Mouse (Mus musculus): ENCODE measurements at regions not wholly inside any gene's neighbourhood (a gene's known extent, or its start where the extent isn't known, plus 50 kb on each side); places are given as distances from the start of the nearest gene placed in this dataset.

DNA sequence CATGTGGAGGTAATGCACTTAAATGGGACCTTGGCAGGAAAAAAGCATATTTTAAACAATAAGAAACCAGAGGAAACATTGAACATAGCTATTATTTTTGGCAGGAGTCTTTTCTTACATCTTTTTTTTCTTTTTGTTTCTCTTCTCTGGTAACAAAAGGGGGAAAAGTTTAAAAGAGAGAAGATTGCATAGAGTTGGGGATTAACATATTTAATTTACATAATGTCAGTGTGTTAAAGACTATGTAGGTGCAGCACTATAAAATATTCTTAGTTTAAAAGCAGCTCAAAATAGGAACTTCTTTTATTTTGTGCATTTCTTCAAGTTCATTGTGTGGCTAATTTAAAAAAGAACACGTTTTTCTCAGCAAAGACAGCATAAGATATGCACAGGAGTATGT is 1087.5 kb downstream of the Cdh11 start:
- 38% methylated on average over 1 of the region's 1 CpGs for WGBS
- Histone ChIP-seq H3K27ac (replicated peaks) (no peak overlapping the region), H3K36me3 (replicated peaks) (no peaks in the 10 kb centered on the region), H3K4me3 (no peak overlapping the region), H3K27me3 (replicated peaks; ENCODE audit: low read depth, poor library complexity, severe bottlenecking) (no peaks in the 10 kb centered on the region), H3K4me1 (no peaks in the 10 kb centered on the region), H3K9me3 (no peaks in the 10 kb centered on the region)
- no peak for DNase-seq (ENCODE audit: low spot score)

DNA sequence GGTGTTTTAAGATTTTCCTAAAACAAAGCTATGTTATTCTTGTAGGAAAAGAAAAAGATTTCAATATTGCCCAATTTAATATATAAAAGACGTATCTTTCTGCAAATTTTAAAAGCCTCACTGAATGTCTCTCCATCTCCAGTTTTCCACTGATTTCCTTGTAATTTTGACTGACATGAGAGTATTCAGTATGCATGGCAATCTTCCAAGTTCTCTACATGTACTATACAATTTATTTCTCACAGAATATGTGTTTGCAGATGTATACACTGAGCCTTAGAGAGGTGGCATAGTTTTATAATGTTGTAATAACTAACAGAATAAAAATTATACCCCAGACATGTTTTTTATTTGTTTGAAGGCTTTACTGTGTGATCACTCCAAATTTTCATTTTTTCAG is 1094.5 kb downstream of the Cdh11 start:
- Histone ChIP-seq H3K4me1 (no peaks in the 10 kb centered on the region), H3K4me3 (no peak overlapping the region), H3K27me3 (replicated peaks; ENCODE audit: low read depth, poor library complexity, severe bottlenecking) (no peaks in the 10 kb centered on the region), H3K36me3 (replicated peaks) (no peaks in the 10 kb centered on the region), H3K27ac (replicated peaks) (no peak overlapping the region), H3K9me3 (no peaks in the 10 kb centered on the region)
- DNase-seq (ENCODE audit: low spot score) = no peak
- 86% methylated on average over 1 of the region's 1 CpGs for WGBS

DNA sequence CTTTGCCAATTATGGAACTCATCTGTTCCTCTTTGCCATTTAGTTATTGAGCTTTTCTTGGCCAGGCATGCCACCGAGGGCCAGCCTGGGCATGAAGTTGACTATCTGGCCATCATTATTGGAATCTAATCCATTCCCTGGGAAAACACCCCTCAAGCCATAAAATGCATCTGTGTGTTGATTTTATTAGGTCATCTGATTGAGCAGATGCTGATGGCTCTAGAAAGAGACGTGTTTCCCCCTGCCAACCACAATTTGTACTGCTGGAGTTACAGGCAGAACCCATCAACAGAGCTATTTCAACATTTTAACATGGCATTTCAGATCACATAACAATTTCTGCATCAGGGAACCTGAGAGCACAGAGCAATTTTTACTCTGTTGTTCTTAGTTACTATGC is 1116.5 kb downstream of the Cdh11 start:
- H3K27me3 ChIP-seq (replicated peaks; ENCODE audit: low read depth, poor library complexity, severe bottlenecking) = no peaks in the 10 kb centered on the region
- no peaks in the 10 kb centered on the region for H3K4me1 ChIP-seq
- H3K27ac ChIP-seq (replicated peaks) = no peak overlapping the region
- no peak for DNase-seq (ENCODE audit: low spot score)
- no peaks in the 10 kb centered on the region for H3K9me3 ChIP-seq
- no peak overlapping the region for H3K4me3 ChIP-seq
- H3K36me3 ChIP-seq (replicated peaks) = no peaks in the 10 kb centered on the region
- WGBS = 79% methylated on average over 2 of the region's 2 CpGs

- 78% methylated on average over 2 of the region's 2 CpGs for WGBS
- Histone ChIP-seq H3K4me3 (no peak overlapping the region), H3K9me3 (no peaks in the 10 kb centered on the region), H3K36me3 (replicated peaks) (no peaks in the 10 kb centered on the region), H3K27ac (replicated peaks) (no peak overlapping the region), H3K4me1 (no peaks in the 10 kb centered on the region), H3K27me3 (replicated peaks; ENCODE audit: low read depth, poor library complexity, severe bottlenecking) (no peaks in the 10 kb centered on the region)
- DNase-seq (ENCODE audit: low spot score) = no peak
Measured at GRCm38 (mm10) chr8:101662874-101663273, 1122.6 kb downstream of the Cdh11 start.

GRCm38 (mm10) chr8:101655292-101655691 is 1130.2 kb downstream of the Cdh11 start:
- H3K27me3 ChIP-seq (replicated peaks; ENCODE audit: low read depth, poor library complexity, severe bottlenecking) = no peaks in the 10 kb centered on the region
- no peaks in the 10 kb centered on the region for H3K36me3 ChIP-seq (replicated peaks)
- H3K27ac ChIP-seq (replicated peaks) = no peak overlapping the region

DNA sequence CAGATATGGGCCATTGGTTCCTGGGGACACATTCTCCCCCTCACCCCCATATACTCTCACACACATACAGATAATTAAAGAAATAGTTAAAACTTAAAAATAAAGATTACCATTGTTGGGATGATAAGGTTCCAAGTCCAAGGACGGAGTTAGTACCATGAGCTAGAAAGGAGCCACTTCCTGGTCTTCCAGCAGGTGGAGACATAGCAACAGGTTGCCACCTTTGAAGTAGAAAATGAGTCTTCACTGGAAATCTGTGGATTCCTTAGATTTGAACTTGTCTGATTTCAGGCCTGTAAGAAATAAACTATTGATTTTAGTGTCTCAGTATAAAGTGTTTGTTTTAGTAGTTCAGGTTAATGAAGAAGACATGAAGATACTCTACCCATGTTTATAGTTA is 1156.6 kb downstream of the Cdh11 start:
- DNase-seq (ENCODE audit: low spot score) = peak; percentile 9
- H3K36me3 ChIP-seq (replicated peaks) = no peaks in the 10 kb centered on the region
- H3K27ac ChIP-seq (replicated peaks) = no peak overlapping the region
- 40% methylated on average over 1 of the region's 1 CpGs for WGBS
- no peak overlapping the region for H3K4me3 ChIP-seq
- H3K9me3 ChIP-seq = peaks cover 3% of the 10 kb centered on the region; the same call in 1 of the 2 replicates
- no peaks in the 10 kb centered on the region for H3K27me3 ChIP-seq (replicated peaks; ENCODE audit: low read depth, poor library complexity, severe bottlenecking)
- H3K4me1 ChIP-seq = no peaks in the 10 kb centered on the region

More at GRCm38 (mm10) chr8:101655292-101655691, 1130.2 kb downstream of the Cdh11 start:
- no peak for DNase-seq (ENCODE audit: low spot score)
- H3K9me3 ChIP-seq = no peaks in the 10 kb centered on the region
- 65% methylated on average over 2 of the region's 2 CpGs for WGBS
- H3K4me1 ChIP-seq = no peaks in the 10 kb centered on the region
- H3K4me3 ChIP-seq = no peak overlapping the region

GRCm38 (mm10) chr8:101621941-101622340 is 1163.5 kb downstream of the Cdh11 start:
- no peaks in the 10 kb centered on the region for H3K27me3 ChIP-seq (replicated peaks; ENCODE audit: low read depth, poor library complexity, severe bottlenecking)
- no peak for DNase-seq (ENCODE audit: low spot score)
- H3K4me1 ChIP-seq = no peaks in the 10 kb centered on the region
- WGBS = 79% methylated on average over 1 of the region's 1 CpGs
- H3K9me3 ChIP-seq = peaks cover 3% of the 10 kb centered on the region; the same call in 1 of the 2 replicates
- H3K36me3 ChIP-seq (replicated peaks) = no peaks in the 10 kb centered on the region
- no peak overlapping the region for H3K27ac ChIP-seq (replicated peaks)
- no peak overlapping the region for H3K4me3 ChIP-seq

DNA sequence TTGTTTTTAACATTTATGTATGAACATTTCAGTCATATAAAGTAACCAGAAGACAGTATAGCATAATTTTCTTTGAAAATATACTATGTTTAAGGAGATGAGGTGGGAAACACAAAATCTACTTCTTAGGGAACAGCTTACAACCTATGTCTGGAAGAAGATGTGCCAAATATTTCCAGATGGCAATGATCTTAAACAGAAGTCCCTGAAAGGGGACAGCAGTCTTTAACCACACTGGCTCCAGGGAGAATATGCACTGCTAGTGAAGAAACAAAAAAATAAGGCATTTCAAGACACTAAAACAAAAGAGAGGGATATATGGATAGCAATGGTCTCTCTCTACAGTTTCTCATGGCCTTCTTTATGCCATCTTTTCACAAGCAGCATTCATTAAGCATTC is 1194.3 kb downstream of the Cdh11 start:
- no peaks in the 10 kb centered on the region for H3K36me3 ChIP-seq (replicated peaks)
- DNase-seq (ENCODE audit: low spot score) = no peak
- H3K9me3 ChIP-seq = no peaks in the 10 kb centered on the region
- H3K27ac ChIP-seq (replicated peaks) = no peak overlapping the region
- H3K4me3 ChIP-seq = no peak overlapping the region
- no peaks in the 10 kb centered on the region for H3K4me1 ChIP-seq
- H3K27me3 ChIP-seq (replicated peaks; ENCODE audit: low read depth, poor library complexity, severe bottlenecking) = no peaks in the 10 kb centered on the region

DNA sequence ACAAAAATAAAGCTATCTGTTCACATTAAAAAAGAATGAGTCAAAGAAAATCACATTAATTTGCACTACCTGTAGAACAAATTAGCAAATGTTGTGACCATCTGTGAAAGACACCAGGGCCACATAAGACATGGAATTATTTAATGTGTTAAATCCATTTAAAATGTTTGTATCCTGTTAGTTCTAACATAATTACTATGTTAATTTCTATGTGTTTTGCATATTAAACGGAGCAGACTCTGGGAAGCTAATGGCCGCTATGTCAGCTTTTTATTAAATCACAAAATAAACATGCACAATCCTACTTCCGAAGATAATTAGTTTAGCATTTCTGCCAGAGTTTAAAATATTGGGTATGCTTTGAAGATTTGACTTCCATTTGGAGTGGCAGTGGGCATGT is 1194.8 kb downstream of the Cdh11 start:
- no peak for DNase-seq (ENCODE audit: low spot score)
- Histone ChIP-seq H3K4me1 (no peaks in the 10 kb centered on the region), H3K9me3 (no peaks in the 10 kb centered on the region), H3K27me3 (replicated peaks; ENCODE audit: low read depth, poor library complexity, severe bottlenecking) (no peaks in the 10 kb centered on the region), H3K27ac (replicated peaks) (no peak overlapping the region), H3K36me3 (replicated peaks) (no peaks in the 10 kb centered on the region), H3K4me3 (no peak overlapping the region)
- 90% methylated on average over 3 of the region's 3 CpGs for WGBS

- no peaks in the 10 kb centered on the region for H3K36me3 ChIP-seq (replicated peaks)
- H3K27ac ChIP-seq (replicated peaks) = no peak overlapping the region
- no peak overlapping the region for H3K4me3 ChIP-seq
- no peaks in the 10 kb centered on the region for H3K4me1 ChIP-seq
- 84% methylated on average over 5 of the region's 5 CpGs for WGBS
- H3K27me3 ChIP-seq (replicated peaks; ENCODE audit: low read depth, poor library complexity, severe bottlenecking) = no peaks in the 10 kb centered on the region
- no peaks in the 10 kb centered on the region for H3K9me3 ChIP-seq
- no peak for DNase-seq (ENCODE audit: low spot score)
Measured at GRCm38 (mm10) chr8:101564447-101564846, 1221.0 kb downstream of the Cdh11 start.

GRCm38 (mm10) chr8:101522758-101523157 is 1262.7 kb downstream of the Cdh11 start:
- no peak for DNase-seq (ENCODE audit: low spot score)
- 71% methylated on average over 1 of the region's 1 CpGs for WGBS

DNA sequence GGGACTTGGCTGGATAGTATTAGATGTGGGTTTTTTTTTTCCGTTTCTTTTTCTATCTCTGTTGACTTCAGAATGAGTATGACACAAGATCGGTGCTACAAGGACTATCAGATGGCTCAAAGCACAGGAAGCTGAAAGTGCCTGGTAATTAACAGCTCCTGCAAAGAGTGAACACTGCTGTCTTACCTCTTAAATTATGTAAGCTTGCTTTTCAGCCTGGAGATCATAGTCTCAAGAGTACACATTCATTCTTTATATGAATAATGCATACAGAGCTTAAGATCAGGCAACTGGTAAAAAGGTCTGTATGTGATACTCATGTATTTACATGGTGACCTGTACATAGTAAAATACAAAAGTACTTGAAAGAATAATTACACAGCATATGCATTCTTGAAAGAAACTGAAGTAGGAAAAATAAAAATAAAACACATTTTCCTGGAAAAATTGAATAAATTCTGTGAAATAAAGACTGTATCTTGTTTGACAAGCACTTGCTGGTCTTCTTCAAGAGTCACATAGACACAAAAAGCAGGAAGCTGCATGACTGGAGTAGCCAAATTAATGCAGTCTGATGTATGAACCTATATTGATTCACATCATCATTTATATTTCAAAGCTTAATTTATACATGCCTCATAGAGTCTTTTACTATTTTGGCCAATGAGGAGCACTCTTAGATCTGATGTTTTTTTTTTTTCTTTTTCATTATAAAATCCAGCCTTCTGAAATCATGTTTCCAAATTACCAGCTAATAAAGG is 1306.7 kb downstream of the Cdh11 start:
- H3K36me3 ChIP-seq (replicated peaks) = no peaks in the 10 kb centered on the region
- no peak overlapping the region for H3K4me3 ChIP-seq
- H3K9me3 ChIP-seq = no peaks in the 10 kb centered on the region
- no peak overlapping the region for H3K27ac ChIP-seq (replicated peaks)
- DNase-seq (ENCODE audit: low spot score) = no peak
- WGBS = 85% methylated on average over 2 of the region's 2 CpGs
- no peaks in the 10 kb centered on the region for H3K27me3 ChIP-seq (replicated peaks; ENCODE audit: low read depth, poor library complexity, severe bottlenecking)
- H3K4me1 ChIP-seq = no peaks in the 10 kb centered on the region

More at GRCm38 (mm10) chr8:101522758-101523157, 1262.7 kb downstream of the Cdh11 start:
- Histone ChIP-seq H3K27ac (replicated peaks) (no peak overlapping the region), H3K27me3 (replicated peaks; ENCODE audit: low read depth, poor library complexity, severe bottlenecking) (no peaks in the 10 kb centered on the region), H3K9me3 (no peaks in the 10 kb centered on the region), H3K36me3 (replicated peaks) (no peaks in the 10 kb centered on the region), H3K4me3 (no peak overlapping the region), H3K4me1 (no peaks in the 10 kb centered on the region)

DNA sequence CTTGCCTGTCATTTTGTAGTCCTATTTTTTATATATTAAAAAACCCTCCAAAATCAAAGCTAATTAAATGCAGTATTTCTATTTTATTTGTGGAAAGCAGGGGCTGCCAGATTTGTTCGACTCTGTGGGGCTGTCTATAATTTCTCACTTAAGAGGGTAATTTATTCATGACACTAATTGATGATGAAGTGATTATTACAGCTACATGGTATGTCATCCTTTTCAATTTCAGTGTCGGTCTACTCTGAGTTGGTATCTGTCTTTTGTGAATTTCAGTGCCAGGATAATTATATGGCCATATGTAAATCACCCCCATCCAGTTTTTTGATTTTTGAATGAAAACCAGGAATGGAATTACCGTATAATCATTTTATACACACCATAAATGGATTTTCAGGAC is 1319.1 kb downstream of the Cdh11 start:
- no peaks in the 10 kb centered on the region for H3K9me3 ChIP-seq
- no peaks in the 10 kb centered on the region for H3K36me3 ChIP-seq (replicated peaks)
- no peak overlapping the region for H3K4me3 ChIP-seq
- no peaks in the 10 kb centered on the region for H3K27me3 ChIP-seq (replicated peaks; ENCODE audit: low read depth, poor library complexity, severe bottlenecking)
- DNase-seq (ENCODE audit: low spot score) = no peak
- H3K27ac ChIP-seq (replicated peaks) = no peak overlapping the region
- WGBS = 78% methylated on average over 3 of the region's 3 CpGs
- no peaks in the 10 kb centered on the region for H3K4me1 ChIP-seq
